Mouse (Mus musculus) CH12.LX (cell line): ENCODE measurements around the gene Vhl. TPM values are rescaled to one million over a fixed set of nuclear protein-coding genes. Genes with fewer than 3 reads are reported as not detected.
A peak's percentile ranks its signal among the peaks of the same experiment; 100 is the strongest.

Experiments
- DNase-seq: peaks from one replicate; pipeline ENCODE4 v3.0.0-alpha.2; 2013; ENCODE audit errors: extremely low read depth
- H3K27ac ChIP-seq: 2 replicates; pipeline ENCODE4 v1.5.1; 2012; ENCODE audit warnings: low read depth, mild to moderate bottlenecking, control low read depth, moderate library complexity; ENCODE audit not compliant: insufficient read depth
- H3K27me3 ChIP-seq: replicated peaks from 2 replicates; pipeline ENCODE3; 2012; ENCODE audit warnings: inconsistent platforms
- H3K36me3 ChIP-seq, 2 experiments: replicated peaks in 1 of 2; 2 replicates each; pipeline versions ENCODE3 to v1.6.1; 2012; ENCODE audit warnings: inconsistent platforms in 1 of 2, low read length in 1 of 2, mild to moderate bottlenecking in 1 of 2, mixed read lengths in 1 of 2, moderate library complexity in 1 of 2; ENCODE audit not compliant: control insufficient read depth in 1 of 2, insufficient read depth in 1 of 2
- H3K4me1 ChIP-seq, 2 experiments: 2 replicates each; pipeline ENCODE4 v1.6.1; 2012; ENCODE audit warnings: inconsistent platforms in 1 of 2, moderate library complexity in 1 of 2; ENCODE audit not compliant: insufficient read depth in 2 of 2, control insufficient read depth in 1 of 2
- H3K4me2 ChIP-seq: 2 replicates; pipeline ENCODE4 v1.6.1; 2012; ENCODE audit warnings: low read depth, mild to moderate bottlenecking, control low read depth; ENCODE audit not compliant: poor library complexity, insufficient read depth, severe bottlenecking
- H3K4me3 ChIP-seq, 3 experiments: fragments of 150-350 bp in 1 of 3; sonication (generic) in 1 of 3; replicated peaks in 1 of 3; 2 replicates each; pipeline versions ENCODE3 to v1.5.1; 2011 to 2012; ENCODE audit warnings: low read depth in 2 of 3, low read length in 2 of 3, mild to moderate bottlenecking in 2 of 3, moderate library complexity in 2 of 3, control low read depth in 1 of 3, improper control_type of control experiment in 1 of 3, inconsistent platforms in 1 of 3, mixed read lengths in 1 of 3; ENCODE audit not compliant: poor library complexity in 1 of 3
- H3K79me2 ChIP-seq: replicated peaks from 2 replicates; pipeline ENCODE4 v1.6.1; 2012; ENCODE audit warnings: mild to moderate bottlenecking, moderate library complexity; ENCODE audit not compliant: control insufficient read depth, poor library complexity, insufficient read depth, severe bottlenecking; ENCODE audit errors: extremely low read depth
- H3K9ac ChIP-seq: 2 replicates; pipeline ENCODE4 v1.6.1; 2012; ENCODE audit warnings: low read depth, mild to moderate bottlenecking, control low read depth, moderate library complexity; ENCODE audit not compliant: insufficient read depth
- H3K9me3 ChIP-seq: replicated peaks from 2 replicates; pipeline ENCODE3; 2012; ENCODE audit warnings: low read length, inconsistent platforms, mixed read lengths
- BHLHE40 ChIP-seq: IDR thresholded peaks from 2 replicates; pipeline ENCODE4 v1.6.1; 2011; ENCODE audit warnings: mild to moderate bottlenecking, low read depth, low read length, improper control_type of control experiment
- CHD1 ChIP-seq: IDR thresholded peaks from 2 replicates; pipeline ENCODE4 v1.6.1; 2012; ENCODE audit warnings: low read depth, low read length, improper control_type of control experiment, inconsistent platforms
- CHD2 ChIP-seq: IDR thresholded peaks from 2 replicates; pipeline ENCODE4 v1.6.1; 2011; ENCODE audit warnings: low read length, improper control_type of control experiment
- CTCF ChIP-seq, 2 experiments: IDR thresholded peaks in 1 of 2; conservative IDR thresholded peaks in 1 of 2; 2 replicates each; pipeline ENCODE4 v1.5.1; 2011 to 2012; ENCODE audit warnings: low read depth in 2 of 2, low read length in 2 of 2, improper control_type of control experiment in 1 of 2, inconsistent platforms in 1 of 2, mild to moderate bottlenecking in 1 of 2, moderate library complexity in 1 of 2
- E2F4 ChIP-seq: IDR thresholded peaks from 2 replicates; pipeline ENCODE4 v1.6.1; 2011; ENCODE audit warnings: low read depth, low read length, improper control_type of control experiment; ENCODE audit not compliant: insufficient replicate concordance
- ELF1 ChIP-seq: IDR thresholded peaks from 2 replicates; pipeline ENCODE4 v1.6.1; 2014; ENCODE audit warnings: low read depth, mild to moderate bottlenecking, inconsistent platforms, low read length, improper control_type of control experiment
- ETS1 ChIP-seq: conservative IDR thresholded peaks from 2 replicates; pipeline ENCODE4 v1.6.1; 2012; ENCODE audit warnings: low read depth, mild to moderate bottlenecking, inconsistent platforms, low read length, improper control_type of control experiment, moderate library complexity
- GABPA ChIP-seq: IDR thresholded peaks from 2 replicates; pipeline ENCODE4 v1.6.1; 2012; ENCODE audit warnings: low read depth, low read length, improper control_type of control experiment, inconsistent platforms; ENCODE audit not compliant: insufficient replicate concordance
- HCFC1 ChIP-seq: IDR thresholded peaks from 2 replicates; pipeline ENCODE4 v1.6.1; 2012; ENCODE audit warnings: low read depth, mild to moderate bottlenecking, inconsistent platforms, low read length, improper control_type of control experiment
- IRF4 ChIP-seq: IDR thresholded peaks from 2 replicates; pipeline ENCODE4 v1.6.1; 2014; ENCODE audit warnings: low read depth, mild to moderate bottlenecking, inconsistent platforms, low read length, improper control_type of control experiment
- JUND ChIP-seq: conservative IDR thresholded peaks from 2 replicates; pipeline ENCODE4 v1.6.1; 2011; ENCODE audit warnings: low read depth, low read length, improper control_type of control experiment
- KAT2A ChIP-seq: IDR thresholded peaks from 2 replicates; pipeline ENCODE4 v1.6.1; 2012; ENCODE audit warnings: low read length, improper control_type of control experiment, inconsistent platforms; ENCODE audit not compliant: insufficient replicate concordance
- MAFK ChIP-seq: IDR thresholded peaks from 2 replicates; pipeline ENCODE4 v1.6.1; 2011; ENCODE audit warnings: low read length, improper control_type of control experiment; ENCODE audit not compliant: insufficient replicate concordance
- MAX ChIP-seq: IDR thresholded peaks from 2 replicates; pipeline ENCODE4 v1.6.1; 2011; ENCODE audit warnings: low read length, improper control_type of control experiment
- MAZ ChIP-seq: IDR thresholded peaks from 2 replicates; pipeline ENCODE4 v1.6.1; 2012; ENCODE audit warnings: low read depth, mild to moderate bottlenecking, inconsistent platforms, low read length, improper control_type of control experiment, moderate library complexity
- MEF2A ChIP-seq: IDR thresholded peaks from 2 replicates; pipeline ENCODE4 v1.6.1; 2014; ENCODE audit warnings: low read depth, mild to moderate bottlenecking, inconsistent platforms, low read length, improper control_type of control experiment, borderline replicate concordance
- MXI1 ChIP-seq: IDR thresholded peaks from 2 replicates; pipeline ENCODE4 v1.6.1; 2011; ENCODE audit warnings: mild to moderate bottlenecking, low read depth, low read length, improper control_type of control experiment
- MYC ChIP-seq: IDR thresholded peaks from 2 replicates; pipeline ENCODE4 v1.6.1; 2011; ENCODE audit warnings: low read depth, mild to moderate bottlenecking, improper control_type of control experiment, low read length
- NELFE ChIP-seq: IDR thresholded peaks from 2 replicates; pipeline ENCODE4 v1.6.1; 2011; ENCODE audit warnings: low read depth, low read length, improper control_type of control experiment
- NRF1 ChIP-seq: IDR thresholded peaks from 2 replicates; pipeline ENCODE4 v1.6.1; 2014; ENCODE audit warnings: low read depth, mild to moderate bottlenecking, inconsistent platforms, low read length, improper control_type of control experiment, moderate library complexity
- PAX5 ChIP-seq: IDR thresholded peaks from 2 replicates; pipeline ENCODE4 v1.6.1; 2012; ENCODE audit warnings: low read length, inconsistent platforms, mixed read lengths
- POLR2A ChIP-seq: IDR thresholded peaks from 2 replicates; pipeline ENCODE4 v1.6.1; 2011; ENCODE audit warnings: low read depth, mild to moderate bottlenecking, improper control_type of control experiment, low read length
- POLR2AphosphoS2 ChIP-seq: IDR thresholded peaks from 2 replicates; pipeline ENCODE4 v1.6.1; 2011; ENCODE audit warnings: low read depth, low read length, improper control_type of control experiment
- RAD21 ChIP-seq: IDR thresholded peaks from 2 replicates; pipeline ENCODE4 v1.6.1; 2011; ENCODE audit warnings: low read depth, mild to moderate bottlenecking, low read length, improper control_type of control experiment, moderate library complexity
- RCOR1 ChIP-seq: conservative IDR thresholded peaks from 2 replicates; pipeline ENCODE4 v1.6.1; 2012; ENCODE audit warnings: low read depth, mild to moderate bottlenecking, inconsistent platforms, low read length, improper control_type of control experiment
- SIN3A ChIP-seq: IDR thresholded peaks from 2 replicates; pipeline ENCODE4 v1.6.1; 2012; ENCODE audit warnings: low read length, improper control_type of control experiment, inconsistent platforms
- SMC3 ChIP-seq: IDR thresholded peaks from 2 replicates; pipeline ENCODE4 v1.6.1; 2011; ENCODE audit warnings: low read depth, low read length, improper control_type of control experiment
- TBP ChIP-seq: conservative IDR thresholded peaks from 2 replicates; pipeline ENCODE4 v1.6.1; 2011; ENCODE audit warnings: low read depth, low read length, improper control_type of control experiment
- TCF12 ChIP-seq: IDR thresholded peaks from 2 replicates; pipeline ENCODE4 v1.6.1; 2014; ENCODE audit warnings: low read depth, mild to moderate bottlenecking, inconsistent platforms, low read length, improper control_type of control experiment
- UBTF ChIP-seq: IDR thresholded peaks from 2 replicates; pipeline ENCODE4 v1.6.1; 2012; ENCODE audit warnings: low read depth, mild to moderate bottlenecking, inconsistent platforms, low read length, improper control_type of control experiment, moderate library complexity
- USF1 ChIP-seq: IDR thresholded peaks from 2 replicates; pipeline ENCODE4 v1.6.1; 2014; ENCODE audit warnings: low read depth, mild to moderate bottlenecking, inconsistent platforms, low read length, improper control_type of control experiment
- USF2 ChIP-seq: conservative IDR thresholded peaks from 2 replicates; pipeline ENCODE4 v1.6.1; 2011; ENCODE audit warnings: low read depth, low read length, improper control_type of control experiment
- ZC3H11A ChIP-seq: IDR thresholded peaks from 2 replicates; pipeline ENCODE4 v1.6.1; 2012; ENCODE audit warnings: low read depth, mild to moderate bottlenecking, inconsistent platforms, low read length, improper control_type of control experiment
- ZKSCAN1 ChIP-seq: IDR thresholded peaks from 2 replicates; pipeline ENCODE4 v1.6.1; 2012; ENCODE audit warnings: low read depth, inconsistent platforms, low read length, improper control_type of control experiment, borderline replicate concordance
- ZMIZ1 ChIP-seq: IDR thresholded peaks from 2 replicates; pipeline ENCODE4 v1.6.1; 2012; ENCODE audit warnings: low read depth, mild to moderate bottlenecking, inconsistent platforms, low read length, improper control_type of control experiment
- ZNF384 ChIP-seq: IDR thresholded peaks from 2 replicates; pipeline ENCODE4 v1.6.1; 2012; ENCODE audit warnings: low read depth, low read length, improper control_type of control experiment, inconsistent platforms
- dilution Hi-C: fragments of 300-500 bp; cut with MboI; formaldehyde crosslinking; loops from 2 replicates; pipeline ENCODE4 v1.14.3; 2020; ENCODE audit warnings: low sequenced_read_pairs; ENCODE audit not compliant: extremely low pct_unique_long_range_greater_than_20kb, extremely low pct_ligation_motif_present
- in situ Hi-C: fragments of 300-500 bp; cut with MboI; formaldehyde crosslinking; loops from 3 replicates; pipeline ENCODE4 v1.14.3; 2019; ENCODE audit warnings: low sequenced_read_pairs, low pct_ligation_motif_present, low pct_unique_long_range_greater_than_20kb, mixed read lengths
- polyA plus RNA-seq: library from polyadenylated mRNA; unstranded; fragments of >175 nt; gene quantifications from 2 replicates; pipeline ENCODE4 v1.2.1, GENCODE M21; 2012; ENCODE audit warnings: low read depth; ENCODE audit not compliant: insufficient read length
- total RNA-seq, 2 experiments: library from RNA; depleted of rRNA; stranded (reverse); fragments of 300-350 nt in 1 of 2; fragments of >200 nt in 1 of 2; gene quantifications; 2 replicates each; pipeline ENCODE4 v1.2.3; 2012 to 2014

Vhl gene
- total RNA-seq (2012; rRNA removed) (14.2 and 17.6 TPM in 2 replicates), total RNA-seq (2014; rRNA removed) (32.6 and 36.6 TPM in 2 replicates), polyA plus RNA-seq (19.2 and 23.1 TPM in 2 replicates)

DNA sequence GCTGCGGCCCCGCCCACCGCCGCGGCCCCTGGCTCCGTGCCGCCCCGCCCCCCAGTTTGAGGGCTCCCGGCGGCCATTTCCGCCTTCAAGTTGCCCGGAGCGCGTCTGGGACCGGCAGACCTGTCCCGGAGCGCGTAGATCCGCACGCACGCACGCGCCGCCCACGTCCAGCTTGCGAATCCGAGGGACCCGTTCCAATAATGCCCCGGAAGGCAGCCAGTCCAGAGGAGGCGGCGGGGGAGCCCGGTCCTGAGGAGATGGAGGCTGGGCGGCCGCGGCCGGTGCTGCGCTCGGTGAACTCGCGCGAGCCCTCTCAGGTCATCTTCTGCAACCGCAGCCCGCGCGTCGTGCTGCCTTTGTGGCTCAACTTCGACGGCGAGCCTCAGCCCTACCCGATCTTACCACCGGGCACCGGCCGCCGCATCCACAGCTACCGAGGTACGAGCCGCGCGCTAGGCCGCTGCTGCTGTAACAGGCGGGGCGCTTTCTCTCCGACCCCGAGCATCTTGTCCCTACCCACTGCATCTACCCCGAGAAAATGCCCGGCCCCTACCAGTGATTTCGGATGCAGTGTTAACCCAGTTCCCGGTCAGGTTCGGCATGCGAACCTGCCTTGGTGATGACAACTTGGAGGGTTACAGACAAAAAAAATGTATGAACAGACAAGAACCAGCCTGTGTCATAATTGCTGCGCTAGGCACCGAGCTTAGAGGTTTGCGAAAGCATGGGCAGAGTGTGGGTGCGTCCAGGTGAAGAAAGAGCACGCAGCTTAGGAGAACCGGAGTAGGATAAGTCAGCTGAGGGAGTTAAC, at the start of gene Vhl:
Vhl (plus strand) TSS at position 19 of the 811 bp plus-strand sequence.
- H3K9ac ChIP-seq: peak within 1 kb of the TSS; percentile 80
- DNase-seq: peak; percentile 75
- peaks cover 12 to 31% of the 10 kb centered on the region in 2 experiments for H3K4me1 ChIP-seq
- peaks cover 17% of the 10 kb centered on the region for H3K79me2 ChIP-seq
- no peak for TF ChIP-seq PAX5
- no peak for TF ChIP-seq IRF4
- peak; percentile 8; the same call in 1 of the 2 replicates for TF ChIP-seq BHLHE40
- 0 out of 2 replicates have a peak, but pooled peaks have one; percentile 75 for TF ChIP-seq CHD1
- no peak for TF ChIP-seq USF2
- no peak for TF ChIP-seq MAZ
- TF ChIP-seq SMC3: no peak
- TF ChIP-seq KAT2A: no peak
- TF ChIP-seq ZKSCAN1: no peak
- TF ChIP-seq ZC3H11A: no peak
- no peak for TF ChIP-seq TCF12
- peak; percentile 78 for TF ChIP-seq NELFE
- TF ChIP-seq ELF1: peak; percentile 81
- no peak for TF ChIP-seq USF1
- TF ChIP-seq CHD2: no peak; the same call in 1 of the 2 replicates
- TF ChIP-seq ZMIZ1: 0 out of 2 replicates have a peak, but pooled peaks have one; percentile 24
- TF ChIP-seq E2F4: no peak
- no peak for TF ChIP-seq GABPA
- no peak for TF ChIP-seq CTCF (conservative IDR thresholded peaks at IDR 0.05 in 1 of 2, IDR thresholded peaks at IDR 0.05 in 1 of 2; ENCODE audit: low read depth in 2 of 2, low read length in 2 of 2)
- TF ChIP-seq MEF2A: no peak; the same call in 1 of the 2 replicates
- no peak for TF ChIP-seq JUND
- peak; percentile 51; the same call in 1 of the 2 replicates for TF ChIP-seq MAX
- no peak for TF ChIP-seq TBP
- peak; percentile 68 for TF ChIP-seq NRF1
- no peak for TF ChIP-seq POLR2AphosphoS2
- TF ChIP-seq RAD21: no peak
- peak; percentile 83 for TF ChIP-seq POLR2A
- TF ChIP-seq SIN3A: peak; percentile 52; the same call in 1 of the 2 replicates
- no peak for TF ChIP-seq RCOR1
- no peak for TF ChIP-seq MAFK
- TF ChIP-seq MXI1: peak; percentile 78; the same call in 1 of the 2 replicates
- peak; percentile 39; the same call in 1 of the 2 replicates for TF ChIP-seq HCFC1
- no peak for TF ChIP-seq MYC
- TF ChIP-seq ETS1: no peak
- TF ChIP-seq UBTF: peak; percentile 65; the same call in 1 of the 2 replicates
- no peak for TF ChIP-seq ZNF384
- H3K27ac ChIP-seq: peak within 1 kb of the TSS; percentile 79
- H3K27me3 ChIP-seq: no peaks in the 10 kb centered on the region
- H3K36me3 ChIP-seq: peaks cover 12 to 26% of the 10 kb centered on the region in 2 experiments
- dilution Hi-C loops: no loop called here
- in situ Hi-C loops: no loop called here
- H3K4me2 ChIP-seq: peak within 1 kb of the TSS; percentile 87
- H3K4me3 ChIP-seq: peak within 1 kb of the TSS; percentile 75 to 83 (median 79)
- no peaks in the 10 kb centered on the region for H3K9me3 ChIP-seq
